Mouse (Mus musculus) limb, embryonic 11.5 days (tissue): ENCODE data around the gene Paxx. TPM values are rescaled to one million over a fixed set of nuclear protein-coding genes. Genes with fewer than 3 reads are reported as not detected.
A peak's percentile ranks its signal among the peaks of the same experiment; 100 is the strongest.

ENCODE experiments used
- ATAC-seq: fragments of 200-750 bp; cut with Nextera tagmentation; 2 replicates; pipeline ENCODE4 v1.8.0; 2017; ENCODE audit warnings: low read depth; ENCODE audit not compliant: insufficient number of reproducible peaks, low FRiP score, low TSS enrichment
- DNase-seq: peaks from one replicate; pipeline ENCODE4 v3.0.0-alpha.2; 2015; ENCODE audit warnings: low spot score
- H3K27ac ChIP-seq: fragments of 300-500 bp; sonication (generic); replicated peaks from 2 replicates; pipeline ENCODE4 v1.5.1; 2014; ENCODE audit warnings: low read depth, mild to moderate bottlenecking, low read length
- H3K27me3 ChIP-seq: fragments of 300-500 bp; sonication (generic); 2 replicates; pipeline ENCODE4 v1.6.1; 2014; ENCODE audit warnings: mild to moderate bottlenecking, low read length, mixed read lengths; ENCODE audit not compliant: control insufficient read depth, insufficient read depth
- H3K36me3 ChIP-seq: fragments of 300-500 bp; sonication (generic); 2 replicates; pipeline ENCODE4 v1.6.1; 2014; ENCODE audit warnings: mild to moderate bottlenecking, low read length, moderate library complexity, mixed read lengths; ENCODE audit not compliant: control insufficient read depth, insufficient read depth
- H3K4me1 ChIP-seq: fragments of 300-500 bp; sonication (generic); 2 replicates; pipeline ENCODE4 v1.6.1; 2014; ENCODE audit warnings: low read length, mixed read lengths; ENCODE audit not compliant: control insufficient read depth, insufficient read depth
- H3K4me2 ChIP-seq: fragments of 300-500 bp; sonication (generic); 2 replicates; pipeline ENCODE4 v1.6.1; 2014; ENCODE audit warnings: low read depth, mild to moderate bottlenecking, moderate library complexity; ENCODE audit not compliant: severe bottlenecking
- H3K4me3 ChIP-seq: fragments of 300-500 bp; sonication (generic); 2 replicates; pipeline ENCODE4 v1.5.1; 2014; ENCODE audit warnings: low read depth, low read length
- H3K9ac ChIP-seq: fragments of 300-500 bp; sonication (generic); 2 replicates; pipeline ENCODE4 v1.6.1; 2014; ENCODE audit warnings: mild to moderate bottlenecking, low read length
- H3K9me3 ChIP-seq: fragments of 300-500 bp; sonication (generic); 2 replicates; pipeline ENCODE4 v1.6.1; 2016; ENCODE audit warnings: low read length; ENCODE audit not compliant: control insufficient read depth
- WGBS: fragments of 180-500 bp; shearing (Covaris S2); extraction: QIAGEN DNeasy Blood & Tissue Kit; methylation state at CpG from one replicate; pipeline ENCODE4 v1.1.7; 2014; 5-methylcytosine and 5-hydroxymethylcytosine counted together
- polyA plus RNA-seq: library from polyadenylated mRNA; unstranded; fragments of >200 nt; fragmentation: Nextera tagmentation; extraction: Ambion mirVana; gene quantifications from 2 replicates; pipeline ENCODE4 v1.2.1, GENCODE M21; 2014

Gene Paxx
- polyA plus RNA-seq, 1 experiment from 2014 or later = 18.1 TPM

GRCm38 (mm10) chr2:25428442-25429236 lies 32.3 kb downstream of the Paxx start, which contains the start of gene Abca2:
Abca2 (plus strand) TSS chr2:25428703.
- H3K36me3 ChIP-seq = no peaks in the 10 kb centered on the region
- no peaks in the 10 kb centered on the region for H3K9me3 ChIP-seq
- H3K27ac ChIP-seq = no peak within 1 kb of the TSS
- peak within 1 kb of the TSS; percentile 72 for H3K4me3 ChIP-seq
- H3K4me2 ChIP-seq = peak within 1 kb of the TSS; percentile 95
- peaks cover 29% of the 10 kb centered on the region for H3K27me3 ChIP-seq
- peak; percentile 95 for DNase-seq
- peak within 1 kb of the TSS; percentile 80 for H3K9ac ChIP-seq
- 0 out of 2 replicates have a peak, but pooled peaks cover 3% of the 10 kb centered on the region for H3K4me1 ChIP-seq
- whole genome bisulfite sequencing = under 1% methylated on average over 64 of the region's 89 CpGs
- ATAC-seq = peak; percentile 88

GRCm38 (mm10) chr2:25427256-25427655 lies 33.6 kb downstream of the Paxx start:
- peaks cover 31% of the 10 kb centered on the region for H3K27me3 ChIP-seq
- WGBS = 93% methylated on average over 5 of the region's 5 CpGs

GRCm38 (mm10) chr2:25426721-25427191 lies 34.1 kb downstream of the Paxx start:
- Histone ChIP-seq H3K4me2 (no peak overlapping the region), H3K36me3 (no peaks in the 10 kb centered on the region), H3K4me1 (0 out of 2 replicates have a peak, but pooled peaks cover 3% of the 10 kb centered on the region), H3K4me3 (no peak overlapping the region), H3K27ac (no peak overlapping the region), H3K27me3 (peaks cover 31% of the 10 kb centered on the region), H3K9me3 (no peaks in the 10 kb centered on the region), H3K9ac (no peak overlapping the region)
- DNase-seq = peak; percentile 83
- no peak for ATAC-seq
- WGBS = 33% methylated on average over 5 of the region's 5 CpGs

More at GRCm38 (mm10) chr2:25427256-25427655, 33.6 kb downstream of the Paxx start:
- DNase-seq (no peak), ATAC-seq (no peak)
- H3K4me3 ChIP-seq = no peak overlapping the region
- H3K9me3 ChIP-seq = no peaks in the 10 kb centered on the region
- H3K4me1 ChIP-seq = 0 out of 2 replicates have a peak, but pooled peaks cover 3% of the 10 kb centered on the region
- H3K4me2 ChIP-seq = no peak overlapping the region
- H3K9ac ChIP-seq = no peak overlapping the region
- no peak overlapping the region for H3K27ac ChIP-seq
- H3K36me3 ChIP-seq = no peaks in the 10 kb centered on the region

GRCm38 (mm10) chr2:25425481-25425880 lies 35.4 kb downstream of the Paxx start:
- H3K9me3 ChIP-seq = no peaks in the 10 kb centered on the region
- H3K4me3 ChIP-seq = no peak overlapping the region
- DNase-seq (no peak), ATAC-seq (no peak)
- no peak overlapping the region for H3K4me2 ChIP-seq
- no peak overlapping the region for H3K9ac ChIP-seq
- no peak overlapping the region for H3K27ac ChIP-seq
- H3K4me1 ChIP-seq = 0 out of 2 replicates have a peak, but pooled peaks cover 3% of the 10 kb centered on the region
- 55% methylated on average over 27 of the region's 27 CpGs for WGBS
- peaks cover 31% of the 10 kb centered on the region for H3K27me3 ChIP-seq
- no peaks in the 10 kb centered on the region for H3K36me3 ChIP-seq

GRCm38 (mm10) chr2:25423626-25424025 lies 37.3 kb downstream of the Paxx start:
- no peak overlapping the region for H3K9ac ChIP-seq
- H3K4me1 ChIP-seq = no peaks in the 10 kb centered on the region
- ATAC-seq = no peak
- no peak overlapping the region for H3K4me2 ChIP-seq
- WGBS = 59% methylated on average over 1 of the region's 1 CpGs
- H3K36me3 ChIP-seq = no peaks in the 10 kb centered on the region
- no peak overlapping the region for H3K4me3 ChIP-seq
- no peak overlapping the region for H3K27ac ChIP-seq
- DNase-seq = no peak
- peaks cover 26% of the 10 kb centered on the region for H3K27me3 ChIP-seq
- H3K9me3 ChIP-seq = no peaks in the 10 kb centered on the region

- Histone ChIP-seq H3K4me2 (no peak within 1 kb of the TSS), H3K4me3 (no peak within 1 kb of the TSS), H3K9ac (no peak within 1 kb of the TSS), H3K27ac (no peak within 1 kb of the TSS), H3K4me1 (no peaks in the 10 kb centered on the region), H3K36me3 (no peaks in the 10 kb centered on the region), H3K9me3 (no peaks in the 10 kb centered on the region), H3K27me3 (peaks cover 26% of the 10 kb centered on the region)
- ATAC-seq (no peak), DNase-seq (no peak)
- WGBS = 58% methylated on average over 17 of the region's 17 CpGs
Observed at GRCm38 (mm10) chr2:25422587-25423410, 38.1 kb downstream of the Paxx start, which contains the start of gene Fut7. Fut7 (plus strand) TSS chr2:25423267.

GRCm38 (mm10) chr2:25421896-25422295 lies 39.0 kb downstream of the Paxx start:
- WGBS = 21% methylated on average over 3 of the region's 3 CpGs
- DNase-seq (peak; percentile 68), ATAC-seq (no peak)
- H3K9ac ChIP-seq = no peak overlapping the region
- H3K9me3 ChIP-seq = no peaks in the 10 kb centered on the region
- no peak overlapping the region for H3K4me2 ChIP-seq
- H3K4me3 ChIP-seq = no peak overlapping the region
- peaks cover 26% of the 10 kb centered on the region for H3K27me3 ChIP-seq
- H3K4me1 ChIP-seq = no peaks in the 10 kb centered on the region
- H3K27ac ChIP-seq = no peak overlapping the region
- no peaks in the 10 kb centered on the region for H3K36me3 ChIP-seq

GRCm38 (mm10) chr2:25417426-25417825 lies 43.5 kb downstream of the Paxx start:
- no peak for DNase-seq
- no peak overlapping the region for H3K27ac ChIP-seq
- 33% methylated on average over 3 of the region's 3 CpGs for WGBS
- no peak overlapping the region for H3K9ac ChIP-seq
- H3K9me3 ChIP-seq = no peaks in the 10 kb centered on the region
- H3K27me3 ChIP-seq = peaks cover under 1% of the 10 kb centered on the region; the same call in 1 of the 2 replicates
- no peak overlapping the region for H3K4me3 ChIP-seq
- no peak overlapping the region for H3K4me2 ChIP-seq
- no peaks in the 10 kb centered on the region for H3K4me1 ChIP-seq
- ATAC-seq = no peak
- no peaks in the 10 kb centered on the region for H3K36me3 ChIP-seq
